Mouse (Mus musculus): Measurements from ENCODE around the gene Ccdc62. TPM values are rescaled to one million over a fixed set of nuclear protein-coding genes. Genes with fewer than 3 reads are reported as not detected.

Ccdc62 gene
- polyA plus RNA-seq, 1 experiment from 2014 or later = 5.5 TPM

GRCm38 (mm10) chr5:123969216-123969615, 38.7 kb downstream of the Ccdc62 start:
- ATAC-seq (replicated peaks; ENCODE audit: low FRiP score, low TSS enrichment, low read depth) (no peak), DNase-seq (ENCODE audit: low spot score) (no peak)
- H3K9ac ChIP-seq (ENCODE audit: low read length) = no peak overlapping the region
- H3K4me2 ChIP-seq (ENCODE audit: low read length) = no peak overlapping the region
- no peaks in the 10 kb centered on the region for H3K4me1 ChIP-seq (replicated peaks; ENCODE audit: control insufficient read depth, insufficient read depth, low read length)
- no peaks in the 10 kb centered on the region for H3K36me3 ChIP-seq (ENCODE audit: control insufficient read depth, insufficient read depth, low read length)
- H3K4me3 ChIP-seq (ENCODE audit: low read depth, low read length) = no peak overlapping the region
- no peaks in the 10 kb centered on the region for H3K9me3 ChIP-seq (ENCODE audit: control insufficient read depth, low read length)
- WGBS = 72% methylated on average over 8 of the region's 8 CpGs
- H3K27me3 ChIP-seq (replicated peaks; ENCODE audit: control insufficient read depth, insufficient read depth, low read length) = peaks cover 8% of the 10 kb centered on the region
- no peak overlapping the region for H3K27ac ChIP-seq (ENCODE audit: low read depth)

DNA sequence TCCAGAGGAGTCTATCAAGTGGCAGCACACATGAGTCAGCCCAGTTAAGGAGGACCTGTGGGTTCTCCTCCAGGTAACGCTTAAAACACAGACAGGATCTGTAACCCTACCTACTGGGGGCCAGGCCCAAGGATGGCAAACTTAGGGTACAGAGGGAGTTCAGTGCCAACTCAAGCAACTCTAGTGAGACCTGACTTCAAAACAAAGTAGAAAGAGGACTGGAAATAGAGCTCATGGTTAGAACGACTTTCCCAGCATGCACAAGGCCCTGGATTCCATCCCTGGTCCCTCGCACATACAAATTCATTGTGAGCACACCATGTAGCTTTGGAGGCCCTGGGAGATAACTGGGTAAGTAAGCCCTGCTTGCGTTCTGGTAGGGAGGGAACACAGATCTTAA, 40.1 kb downstream of the Ccdc62 start:
- Histone ChIP-seq H3K4me1 (replicated peaks; ENCODE audit: control insufficient read depth, insufficient read depth, low read length) (no peaks in the 10 kb centered on the region), H3K27me3 (replicated peaks; ENCODE audit: control insufficient read depth, insufficient read depth, low read length) (peaks cover 19% of the 10 kb centered on the region), H3K36me3 (ENCODE audit: control insufficient read depth, insufficient read depth, low read length) (no peaks in the 10 kb centered on the region), H3K4me3 (ENCODE audit: low read depth, low read length) (no peak overlapping the region), H3K9me3 (ENCODE audit: control insufficient read depth, low read length) (no peaks in the 10 kb centered on the region), H3K9ac (ENCODE audit: low read length) (no peak overlapping the region), H3K27ac (ENCODE audit: low read depth) (no peak overlapping the region), H3K4me2 (ENCODE audit: low read length) (no peak overlapping the region)
- ATAC-seq (replicated peaks; ENCODE audit: low FRiP score, low TSS enrichment, low read depth) = no peak
- 87% methylated on average over 4 of the region's 4 CpGs for WGBS
- DNase-seq (ENCODE audit: low spot score) = no peak

- Histone ChIP-seq H3K4me2 (ENCODE audit: low read length) (no peak overlapping the region), H3K9ac (ENCODE audit: low read length) (no peak overlapping the region), H3K4me1 (replicated peaks; ENCODE audit: control insufficient read depth, insufficient read depth, low read length) (no peaks in the 10 kb centered on the region), H3K9me3 (ENCODE audit: control insufficient read depth, low read length) (no peaks in the 10 kb centered on the region), H3K36me3 (ENCODE audit: control insufficient read depth, insufficient read depth, low read length) (no peaks in the 10 kb centered on the region), H3K27ac (ENCODE audit: low read depth) (no peak overlapping the region), H3K27me3 (replicated peaks; ENCODE audit: control insufficient read depth, insufficient read depth, low read length) (peaks cover 19% of the 10 kb centered on the region), H3K4me3 (ENCODE audit: low read depth, low read length) (no peak overlapping the region)
- ATAC-seq (replicated peaks; ENCODE audit: low FRiP score, low TSS enrichment, low read depth) (no peak), DNase-seq (ENCODE audit: low spot score) (no peak)
- 66% methylated on average over 6 of the region's 6 CpGs for WGBS
These were observed 42.0 kb downstream of the Ccdc62 start for GRCm38 (mm10) chr5:123972453-123972852.

DNA sequence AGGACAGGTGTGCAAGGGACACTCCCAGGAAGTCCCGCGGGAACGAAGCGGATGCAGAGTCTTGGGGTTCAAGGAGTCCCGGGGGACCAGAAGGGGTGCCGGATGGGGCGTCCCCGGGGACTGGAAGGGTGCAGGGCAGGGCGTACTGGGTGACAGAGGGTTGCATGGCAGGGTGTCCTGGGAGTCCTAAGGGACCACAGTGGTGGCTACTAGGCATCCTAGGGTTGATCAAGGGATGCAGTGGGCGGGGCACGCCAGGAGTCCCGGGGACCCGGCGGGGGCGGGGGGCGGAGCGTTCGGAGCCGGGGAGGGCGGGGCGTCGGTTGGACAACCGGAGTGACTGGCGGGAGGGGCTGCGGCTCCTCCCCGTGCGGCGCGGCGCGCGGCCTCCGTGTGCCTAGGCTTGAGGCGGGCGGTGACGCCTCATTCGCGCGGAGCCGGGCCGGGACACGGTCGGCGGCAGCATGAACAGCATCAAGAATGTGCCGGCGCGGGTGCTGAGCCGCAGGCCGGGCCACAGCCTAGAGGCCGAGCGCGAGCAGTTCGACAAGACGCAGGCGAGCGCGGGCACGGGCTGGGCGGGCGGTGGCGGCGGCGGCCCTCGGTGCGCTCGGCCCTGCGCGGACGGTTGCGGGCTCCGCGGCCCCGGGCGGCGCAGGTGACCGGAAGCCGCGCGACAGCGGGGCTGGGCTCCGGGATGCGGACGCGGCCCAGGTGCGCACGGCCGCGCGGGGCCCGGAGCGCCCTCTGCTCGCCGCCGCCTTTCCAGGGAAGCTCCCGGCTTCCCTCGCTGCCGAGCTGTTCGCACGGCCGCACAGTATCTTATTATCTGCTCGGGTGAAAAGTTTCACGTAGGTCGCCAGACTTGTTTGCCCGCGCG, 43.1 kb downstream of the Ccdc62 start, which contains the start of gene Hip1r:
TSS of gene Hip1r (plus strand) at position 330 of the 880 bp plus-strand sequence.
- no peaks in the 10 kb centered on the region for H3K9me3 ChIP-seq (ENCODE audit: control insufficient read depth, low read length)
- 1% methylated on average over 85 of the region's 106 CpGs for WGBS
- peaks cover 19% of the 10 kb centered on the region for H3K27me3 ChIP-seq (replicated peaks; ENCODE audit: control insufficient read depth, insufficient read depth, low read length)
- ATAC-seq (replicated peaks; ENCODE audit: low FRiP score, low TSS enrichment, low read depth) = peak; percentile 68
- peak within 1 kb of the TSS; percentile 65 for H3K4me3 ChIP-seq (ENCODE audit: low read depth, low read length)
- peak; percentile 80 for DNase-seq (ENCODE audit: low spot score)
- peak within 1 kb of the TSS; percentile 61 for H3K9ac ChIP-seq (ENCODE audit: low read length)
- H3K4me1 ChIP-seq (replicated peaks; ENCODE audit: control insufficient read depth, insufficient read depth, low read length) = no peaks in the 10 kb centered on the region; the same call in 1 of the 2 replicates
- H3K4me2 ChIP-seq (ENCODE audit: low read length) = peak within 1 kb of the TSS; percentile 82
- no peaks in the 10 kb centered on the region for H3K36me3 ChIP-seq (ENCODE audit: control insufficient read depth, insufficient read depth, low read length)
- peak within 1 kb of the TSS; percentile 66; the same call in 1 of the 2 replicates for H3K27ac ChIP-seq (ENCODE audit: low read depth)

- Histone ChIP-seq H3K4me3 (ENCODE audit: low read depth, low read length) (peak overlapping the region; percentile 65), H3K4me1 (replicated peaks; ENCODE audit: control insufficient read depth, insufficient read depth, low read length) (no peaks in the 10 kb centered on the region; the same call in 1 of the 2 replicates), H3K27me3 (replicated peaks; ENCODE audit: control insufficient read depth, insufficient read depth, low read length) (peaks cover 19% of the 10 kb centered on the region), H3K4me2 (ENCODE audit: low read length) (peak overlapping the region; percentile 82), H3K9me3 (ENCODE audit: control insufficient read depth, low read length) (no peaks in the 10 kb centered on the region), H3K27ac (ENCODE audit: low read depth) (no peak overlapping the region), H3K36me3 (ENCODE audit: control insufficient read depth, insufficient read depth, low read length) (no peaks in the 10 kb centered on the region), H3K9ac (ENCODE audit: low read length) (peak overlapping the region; percentile 61)
- WGBS = under 1% methylated on average over 14 of the region's 14 CpGs
- no peak for ATAC-seq (replicated peaks; ENCODE audit: low FRiP score, low TSS enrichment, low read depth)
- DNase-seq (ENCODE audit: low spot score) = no peak
These were observed 43.7 kb downstream of the Ccdc62 start for GRCm38 (mm10) chr5:123974179-123974485.

DNA sequence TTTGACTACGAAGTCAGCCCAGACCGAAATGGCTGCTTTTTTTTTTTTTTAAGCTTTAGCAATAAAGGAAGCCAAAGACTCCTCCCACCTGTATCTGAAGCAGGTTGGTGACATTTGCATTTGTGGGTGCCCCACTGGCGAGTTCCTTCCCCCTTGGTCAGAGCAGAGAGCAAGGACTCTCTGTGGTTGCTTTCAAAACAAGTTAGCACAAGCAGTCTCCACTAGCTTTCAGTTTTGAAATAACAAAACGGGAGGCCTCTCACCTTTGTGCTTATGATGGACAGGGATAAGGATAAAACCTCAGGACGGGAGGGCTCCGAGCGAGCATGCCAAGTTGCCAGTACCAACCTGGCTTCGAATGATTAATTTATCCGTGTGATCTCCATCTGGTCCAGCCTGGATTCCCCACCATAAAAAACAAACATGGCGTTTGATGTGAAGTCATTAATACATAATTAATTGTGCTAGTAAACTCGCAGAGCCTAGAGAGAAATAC, 44.2 kb downstream of the Ccdc62 start:
- no peak overlapping the region; the same call in 1 of the 2 replicates for H3K9ac ChIP-seq (ENCODE audit: low read length)
- WGBS = 21% methylated on average over 11 of the region's 11 CpGs
- peaks cover 19% of the 10 kb centered on the region for H3K27me3 ChIP-seq (replicated peaks; ENCODE audit: control insufficient read depth, insufficient read depth, low read length)
- no peak for DNase-seq (ENCODE audit: low spot score)
- 0 out of 2 replicates have a peak overlapping the region, but pooled peaks have one; percentile 39 for H3K27ac ChIP-seq (ENCODE audit: low read depth)
- H3K4me1 ChIP-seq (replicated peaks; ENCODE audit: control insufficient read depth, insufficient read depth, low read length) = no peaks in the 10 kb centered on the region; the same call in 1 of the 2 replicates
- no peaks in the 10 kb centered on the region for H3K36me3 ChIP-seq (ENCODE audit: control insufficient read depth, insufficient read depth, low read length)
- peak overlapping the region; percentile 65 for H3K4me3 ChIP-seq (ENCODE audit: low read depth, low read length)
- no peak for ATAC-seq (replicated peaks; ENCODE audit: low FRiP score, low TSS enrichment, low read depth)
- H3K4me2 ChIP-seq (ENCODE audit: low read length) = peak overlapping the region; percentile 82
- H3K9me3 ChIP-seq (ENCODE audit: control insufficient read depth, low read length) = no peaks in the 10 kb centered on the region

GRCm38 (mm10) chr5:123975668-123976180, 45.2 kb downstream of the Ccdc62 start:
- H3K27me3 ChIP-seq (replicated peaks; ENCODE audit: control insufficient read depth, insufficient read depth, low read length) = peaks cover 19% of the 10 kb centered on the region
- ATAC-seq (replicated peaks; ENCODE audit: low FRiP score, low TSS enrichment, low read depth) (peak; percentile 42), DNase-seq (ENCODE audit: low spot score) (no peak)
- no peaks in the 10 kb centered on the region for H3K36me3 ChIP-seq (ENCODE audit: control insufficient read depth, insufficient read depth, low read length)
- no peak overlapping the region for H3K4me3 ChIP-seq (ENCODE audit: low read depth, low read length)
- no peaks in the 10 kb centered on the region for H3K9me3 ChIP-seq (ENCODE audit: control insufficient read depth, low read length)
- peak overlapping the region; percentile 82 for H3K4me2 ChIP-seq (ENCODE audit: low read length)
- WGBS = 51% methylated on average over 6 of the region's 6 CpGs
- no peaks in the 10 kb centered on the region; the same call in 1 of the 2 replicates for H3K4me1 ChIP-seq (replicated peaks; ENCODE audit: control insufficient read depth, insufficient read depth, low read length)
- H3K27ac ChIP-seq (ENCODE audit: low read depth) = peak overlapping the region; percentile 39; the same call in 1 of the 2 replicates
- H3K9ac ChIP-seq (ENCODE audit: low read length) = no peak overlapping the region

GRCm38 (mm10) chr5:123977231-123977630, 46.8 kb downstream of the Ccdc62 start:
- H3K4me1 ChIP-seq (replicated peaks; ENCODE audit: control insufficient read depth, insufficient read depth, low read length) = no peaks in the 10 kb centered on the region; the same call in 1 of the 2 replicates
- H3K27ac ChIP-seq (ENCODE audit: low read depth) = 0 out of 2 replicates have a peak overlapping the region, but pooled peaks have one; percentile 54
- no peak overlapping the region for H3K4me3 ChIP-seq (ENCODE audit: low read depth, low read length)
- no peaks in the 10 kb centered on the region for H3K9me3 ChIP-seq (ENCODE audit: control insufficient read depth, low read length)
- no peaks in the 10 kb centered on the region for H3K36me3 ChIP-seq (ENCODE audit: control insufficient read depth, insufficient read depth, low read length)
- no peak for DNase-seq (ENCODE audit: low spot score)
- 24% methylated on average over 3 of the region's 3 CpGs for WGBS
- H3K9ac ChIP-seq (ENCODE audit: low read length) = no peak overlapping the region
- H3K27me3 ChIP-seq (replicated peaks; ENCODE audit: control insufficient read depth, insufficient read depth, low read length) = peaks cover 19% of the 10 kb centered on the region
- no peak overlapping the region; the same call in 1 of the 2 replicates for H3K4me2 ChIP-seq (ENCODE audit: low read length)
- no peak for ATAC-seq (replicated peaks; ENCODE audit: low FRiP score, low TSS enrichment, low read depth)
